Mouse (Mus musculus): Measurements from ENCODE around the gene Grik4.

DNA sequence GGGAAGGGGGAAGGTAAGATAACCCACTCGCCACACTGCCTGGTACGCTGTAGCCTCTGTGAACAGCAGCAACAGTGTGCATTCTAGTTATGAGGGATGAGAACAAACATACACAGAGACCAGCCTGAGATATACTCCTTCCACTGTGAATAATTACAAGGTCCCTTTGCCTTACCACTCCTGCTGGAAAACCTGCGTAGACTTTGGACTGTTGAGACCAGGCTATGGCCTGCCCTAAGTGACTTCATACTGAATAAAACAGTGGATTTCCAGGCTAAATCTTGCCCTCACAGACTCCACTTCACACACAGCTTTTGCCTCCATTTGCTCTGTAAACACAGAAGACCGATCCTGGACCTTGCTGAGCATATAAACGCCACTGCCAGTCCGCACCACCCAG lies 94.2 kb downstream of the Grik4 start:
- TF ChIP-seq CTCF (IDR thresholded peaks at IDR 0.05; ENCODE audit: low read depth, low read length) (no peak), POLR2A (IDR thresholded peaks at IDR 0.05; ENCODE audit: extremely low read depth, insufficient read depth, low read length) (no peak)

Data from liver, adult 2 months (tissue).